Mouse (Mus musculus): ENCODE measurements at regions not wholly inside any gene's neighbourhood (a gene's known extent, or its start where the extent isn't known, plus 50 kb on each side); places are given as distances from the start of the nearest gene placed in this dataset.

- TF ChIP-seq CTCF (conservative IDR thresholded peaks at IDR 0.05; ENCODE audit: low read length) (no peak), POU5F1 (IDR thresholded peaks at IDR 0.05; ENCODE audit: borderline replicate concordance, low read length) (no peak)
Observed at GRCm38 (mm10) chr9:35354652-35355130, 66.2 kb upstream of the Cdon start.

Data from E14TG2a.4 (cell line).